Mouse (Mus musculus) forebrain, embryonic 11.5 days (tissue): ENCODE measurements around the gene Psmc2. TPM values are rescaled to one million over a fixed set of nuclear protein-coding genes. Genes with fewer than 3 reads are reported as not detected.

Source experiments
- ATAC-seq: fragments of 200-750 bp; cut with Nextera tagmentation; replicated peaks from 2 replicates; pipeline ENCODE4 v1.8.0; 2017; ENCODE audit warnings: moderate TSS enrichment; ENCODE audit not compliant: low FRiP score
- DNase-seq: peaks from one replicate; pipeline ENCODE4 v3.0.0-alpha.2; 2017; ENCODE audit warnings: low spot score
- H3K27ac ChIP-seq: fragments of 300-500 bp; sonication (generic); 2 replicates; pipeline ENCODE4 v1.5.1; 2014; ENCODE audit warnings: low read depth, low read length
- H3K27me3 ChIP-seq: fragments of 300-500 bp; sonication (generic); 2 replicates; pipeline ENCODE4 v1.6.1; 2014; ENCODE audit warnings: mild to moderate bottlenecking, low read length, mixed read lengths; ENCODE audit not compliant: control insufficient read depth, insufficient read depth
- H3K36me3 ChIP-seq: fragments of 300-500 bp; sonication (generic); 2 replicates; pipeline ENCODE4 v1.6.1; 2014; ENCODE audit warnings: mild to moderate bottlenecking, low read length, moderate library complexity, mixed read lengths; ENCODE audit not compliant: control insufficient read depth, insufficient read depth
- H3K4me1 ChIP-seq: fragments of 300-500 bp; sonication (generic); replicated peaks from 2 replicates; pipeline ENCODE4 v1.6.1; 2014; ENCODE audit warnings: low read length, mixed read lengths; ENCODE audit not compliant: control insufficient read depth, insufficient read depth
- H3K4me2 ChIP-seq: fragments of 300-500 bp; sonication (generic); 2 replicates; pipeline ENCODE4 v1.6.1; 2014; ENCODE audit warnings: low read depth, mild to moderate bottlenecking, low read length, moderate library complexity, mixed read lengths; ENCODE audit not compliant: severe bottlenecking
- H3K4me3 ChIP-seq: fragments of 300-500 bp; sonication (generic); 2 replicates; pipeline ENCODE4 v1.5.1; 2014; ENCODE audit warnings: low read depth, low read length
- H3K9ac ChIP-seq: fragments of 300-500 bp; sonication (generic); 2 replicates; pipeline ENCODE4 v1.6.1; 2014; ENCODE audit warnings: low read length
- H3K9me3 ChIP-seq: fragments of 300-500 bp; sonication (generic); 2 replicates; pipeline ENCODE4 v1.6.1; 2016; ENCODE audit warnings: low read length, mixed read lengths; ENCODE audit not compliant: control insufficient read depth
- WGBS: fragments of 180-500 bp; shearing (Covaris S2); extraction: QIAGEN DNeasy Blood & Tissue Kit; methylation state at CpG from one replicate; pipeline ENCODE4 v1.1.7; 2014; 5-methylcytosine and 5-hydroxymethylcytosine counted together
- polyA plus RNA-seq: library from polyadenylated mRNA; unstranded; fragments of >200 nt; fragmentation: Nextera tagmentation; extraction: Ambion mirVana; gene quantifications from 2 replicates; pipeline ENCODE4 v1.2.1, GENCODE M21; 2014

Psmc2 gene
- polyA plus RNA-seq, 1 experiment from 2014 or later: 240 TPM

DNA sequence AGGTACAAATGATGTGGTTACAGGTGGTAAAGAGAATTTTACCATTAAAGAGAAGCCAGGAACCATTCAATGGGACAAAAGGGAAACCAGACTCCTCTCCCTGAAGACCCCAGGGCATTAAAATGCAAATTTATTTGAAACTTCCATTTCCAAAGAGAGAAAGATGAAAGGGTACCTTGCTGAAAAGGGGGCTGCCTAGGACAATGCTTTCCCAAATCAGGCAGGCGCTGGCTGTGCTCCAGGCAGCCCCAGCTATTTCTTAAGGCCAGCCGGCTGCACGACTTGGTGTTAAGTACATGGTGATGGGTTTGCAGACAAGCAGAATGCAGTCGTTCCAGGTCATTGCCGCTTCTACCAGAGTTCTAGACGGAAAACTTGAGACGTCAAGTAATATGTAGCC lies 41.3 kb downstream of the Psmc2 start:
- WGBS: 13% methylated on average over 7 of the region's 7 CpGs
- H3K4me1 ChIP-seq: 0 out of 2 replicates have a peak, but pooled peaks cover 4% of the 10 kb centered on the region

DNA sequence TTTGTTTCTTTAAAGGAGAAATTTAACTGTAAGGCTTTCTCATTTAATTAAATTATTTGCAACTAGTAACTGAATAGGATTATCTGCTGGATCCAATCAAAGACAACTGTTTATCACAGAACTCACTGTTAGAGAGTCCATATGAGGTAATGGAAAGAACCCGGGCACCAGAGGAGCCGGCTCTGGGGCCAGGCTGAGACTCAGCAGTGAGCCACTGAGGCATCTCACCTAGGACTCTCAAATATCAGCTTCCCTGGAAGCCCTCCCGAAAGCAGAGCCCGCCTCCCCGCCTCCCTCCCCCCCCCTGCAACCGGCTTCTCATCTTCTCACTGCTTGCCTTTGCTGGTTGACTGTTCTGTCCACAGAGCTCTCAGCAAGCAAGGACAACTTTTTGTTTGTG lies 42.6 kb downstream of the Psmc2 start:
- Histone ChIP-seq H3K9ac (no peak overlapping the region), H3K9me3 (no peaks in the 10 kb centered on the region), H3K4me2 (no peak overlapping the region), H3K27me3 (no peaks in the 10 kb centered on the region), H3K27ac (no peak overlapping the region), H3K4me1 (0 out of 2 replicates have a peak, but pooled peaks cover 4% of the 10 kb centered on the region), H3K36me3 (no peaks in the 10 kb centered on the region), H3K4me3 (no peak overlapping the region)
- ATAC-seq: no peak
- 28% methylated on average over 6 of the region's 6 CpGs for WGBS
- no peak for DNase-seq

More for the DNA sequence above, 41.3 kb downstream of the Psmc2 start:
- H3K27ac ChIP-seq: no peak overlapping the region
- H3K4me2 ChIP-seq: no peak overlapping the region
- H3K4me3 ChIP-seq: no peak overlapping the region
- H3K36me3 ChIP-seq: no peaks in the 10 kb centered on the region
- no peak overlapping the region for H3K9ac ChIP-seq
- no peaks in the 10 kb centered on the region for H3K27me3 ChIP-seq
- ATAC-seq: peak; percentile 58; the same call in 1 of the 2 replicates
- DNase-seq: no peak
- H3K9me3 ChIP-seq: no peaks in the 10 kb centered on the region

DNA sequence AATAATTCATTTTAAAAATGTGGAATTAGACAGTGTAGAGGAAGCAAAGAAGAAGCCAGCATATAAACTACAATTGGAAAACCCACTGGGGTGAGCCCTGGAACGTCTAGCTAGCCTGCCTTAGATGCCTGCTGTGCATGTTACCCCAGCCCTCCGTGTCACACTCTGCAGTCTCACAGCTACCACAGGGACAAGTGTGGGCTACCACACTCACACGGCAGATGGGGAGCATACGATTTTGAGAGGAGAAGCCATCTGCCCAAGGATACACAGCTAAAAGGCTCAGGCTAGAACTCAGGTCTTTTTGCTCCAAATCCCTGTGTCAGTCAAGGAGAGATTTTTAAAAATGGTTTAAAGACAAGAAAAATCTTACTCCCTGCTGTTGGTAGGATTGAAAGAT lies 43.8 kb downstream of the Psmc2 start:
- H3K4me1 ChIP-seq: 0 out of 2 replicates have a peak, but pooled peaks cover 4% of the 10 kb centered on the region
- H3K27ac ChIP-seq: no peak overlapping the region
- no peak overlapping the region for H3K9ac ChIP-seq
- H3K27me3 ChIP-seq: no peaks in the 10 kb centered on the region
- no peak overlapping the region for H3K4me2 ChIP-seq
- H3K9me3 ChIP-seq: no peaks in the 10 kb centered on the region
- H3K4me3 ChIP-seq: no peak overlapping the region
- DNase-seq: no peak
- H3K36me3 ChIP-seq: no peaks in the 10 kb centered on the region
- WGBS: 76% methylated on average over 4 of the region's 4 CpGs
- ATAC-seq: no peak

DNA sequence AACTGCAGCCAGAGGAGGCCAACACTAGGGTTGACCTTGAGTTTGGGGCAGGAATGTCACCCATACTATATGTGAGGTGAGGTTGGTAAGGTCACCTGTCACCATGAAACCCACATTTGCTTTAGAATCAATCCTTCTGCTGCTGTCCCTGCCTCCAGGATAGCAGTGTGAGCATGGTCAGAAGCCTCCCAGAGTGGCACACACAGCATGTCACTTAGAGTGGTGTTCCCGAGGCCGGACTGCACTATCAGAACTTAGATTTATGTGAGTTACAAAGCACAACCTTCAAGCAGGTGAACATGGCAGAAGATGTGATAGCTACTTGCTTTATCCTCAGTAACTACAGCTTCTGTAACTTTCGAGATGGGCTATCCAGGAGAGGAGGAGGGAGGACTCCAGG lies 46.7 kb downstream of the Psmc2 start:
- Histone ChIP-seq H3K36me3 (no peaks in the 10 kb centered on the region), H3K9me3 (no peaks in the 10 kb centered on the region), H3K4me1 (no peaks in the 10 kb centered on the region), H3K27me3 (no peaks in the 10 kb centered on the region), H3K27ac (no peak overlapping the region), H3K4me2 (no peak overlapping the region), H3K9ac (no peak overlapping the region), H3K4me3 (no peak overlapping the region)
- DNase-seq: no peak
- no peak for ATAC-seq
- 89% methylated on average over 3 of the region's 3 CpGs for WGBS

- ATAC-seq (no peak), DNase-seq (no peak)
- 73% methylated on average over 4 of the region's 4 CpGs for WGBS
- Histone ChIP-seq H3K36me3 (no peaks in the 10 kb centered on the region), H3K9ac (no peak overlapping the region), H3K27me3 (no peaks in the 10 kb centered on the region), H3K4me3 (no peak overlapping the region), H3K4me1 (no peaks in the 10 kb centered on the region), H3K9me3 (no peaks in the 10 kb centered on the region), H3K27ac (no peak overlapping the region), H3K4me2 (no peak overlapping the region)
Measured at GRCm38 (mm10) chr5:21844676-21845075, 59.6 kb downstream of the Psmc2 start.

GRCm38 (mm10) chr5:21846616-21847290 lies 61.7 kb downstream of the Psmc2 start:
- no peak for ATAC-seq
- no peaks in the 10 kb centered on the region for H3K9me3 ChIP-seq
- 88% methylated on average over 20 of the region's 20 CpGs for WGBS

DNA sequence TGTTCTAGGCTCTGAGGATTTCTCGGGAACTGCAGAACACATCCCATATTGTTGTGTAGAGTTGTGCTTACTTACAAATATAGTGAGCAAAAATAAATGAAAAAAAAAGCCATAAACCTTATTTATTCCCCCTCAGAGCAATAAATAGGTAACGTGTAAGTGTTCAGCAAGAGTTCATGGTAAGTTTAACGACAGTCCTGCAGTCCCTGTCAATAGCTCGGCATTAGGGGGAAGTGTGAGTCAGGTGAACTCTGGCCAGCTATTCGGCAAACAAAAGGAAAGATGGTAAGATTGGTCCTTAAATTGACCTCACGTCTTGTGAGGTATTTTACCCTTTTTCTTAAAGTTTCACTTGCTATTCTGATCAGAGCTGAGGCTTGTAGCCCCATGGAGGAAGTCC lies 62.4 kb downstream of the Psmc2 start:
- DNase-seq (no peak), ATAC-seq (no peak)
- H3K9me3 ChIP-seq: no peaks in the 10 kb centered on the region
- H3K4me1 ChIP-seq: no peaks in the 10 kb centered on the region
- H3K27ac ChIP-seq: no peak overlapping the region
- H3K4me3 ChIP-seq: no peak overlapping the region
- H3K27me3 ChIP-seq: no peaks in the 10 kb centered on the region
- H3K9ac ChIP-seq: no peak overlapping the region
- 79% methylated on average over 6 of the region's 6 CpGs for WGBS
- no peaks in the 10 kb centered on the region for H3K36me3 ChIP-seq
- no peak overlapping the region for H3K4me2 ChIP-seq

More at GRCm38 (mm10) chr5:21846616-21847290, 61.7 kb downstream of the Psmc2 start:
- no peaks in the 10 kb centered on the region for H3K36me3 ChIP-seq
- no peak overlapping the region for H3K4me2 ChIP-seq
- no peak overlapping the region for H3K9ac ChIP-seq
- DNase-seq: no peak
- H3K4me3 ChIP-seq: no peak overlapping the region
- H3K27ac ChIP-seq: no peak overlapping the region
- H3K4me1 ChIP-seq: no peaks in the 10 kb centered on the region
- no peaks in the 10 kb centered on the region for H3K27me3 ChIP-seq

- Histone ChIP-seq H3K4me2 (no peak overlapping the region), H3K4me1 (no peaks in the 10 kb centered on the region), H3K36me3 (no peaks in the 10 kb centered on the region), H3K9me3 (no peaks in the 10 kb centered on the region), H3K27me3 (no peaks in the 10 kb centered on the region), H3K27ac (no peak overlapping the region), H3K4me3 (no peak overlapping the region), H3K9ac (no peak overlapping the region)
- ATAC-seq (no peak), DNase-seq (no peak)
- 45% methylated on average over 10 of the region's 10 CpGs for WGBS
Measured at GRCm38 (mm10) chr5:21851679-21852340, 66.7 kb downstream of the Psmc2 start.
